Mouse (Mus musculus) brain, embryonic 14.5 days (tissue): ENCODE measurements around the gene Mug2. TPM values are rescaled to one million over a fixed set of nuclear protein-coding genes. Genes with fewer than 3 reads are reported as not detected.
"Not testable (repeated sequence)": the region's sequence is repeated elsewhere in the genome, so short reads cannot be mapped to it uniquely, and the experiment has no call there.

Experiments
- DNase-seq: peaks from one replicate; pipeline ENCODE4 v3.0.0-alpha.2; 2011; ENCODE audit warnings: low read depth
- CTCF ChIP-seq: fragments of 200-500 bp; IDR thresholded peaks from 2 replicates; pipeline ENCODE4 v1.5.1; 2012; ENCODE audit warnings: inconsistent platforms, mild to moderate bottlenecking, moderate library complexity, borderline replicate concordance; ENCODE audit not compliant: insufficient read depth, insufficient read length; ENCODE audit errors: extremely low read depth
- POLR2A ChIP-seq: fragments of 200-500 bp; IDR thresholded peaks from 2 replicates; pipeline ENCODE4 v1.6.1; 2012; ENCODE audit warnings: mild to moderate bottlenecking, inconsistent platforms, borderline replicate concordance; ENCODE audit not compliant: poor library complexity, insufficient read depth, insufficient read length, severe bottlenecking; ENCODE audit errors: extremely low read depth
- polyA plus RNA-seq: library from polyadenylated mRNA; depleted of rRNA; stranded (reverse); fragments of >200 nt; gene quantifications from 2 replicates; pipeline ENCODE4 v1.2.3, GENCODE M21; 2012; rRNA removed

Gene Mug2
- polyA plus RNA-seq, result not detected in 2 replicates

GRCm38 (mm10) chr6:122006461-122006860 is at the start of gene Mug2:
Gene Mug2, plus strand, starts transcription at chr6:122006761.
- not testable (repeated sequence) for DNase-seq

GRCm38 (mm10) chr6:121957803-121958349 is 48.7 kb upstream of the Mug2 start:
- DNase-seq, result not testable (repeated sequence)

- no peak for TF ChIP-seq POLR2A
- no peak for TF ChIP-seq CTCF
- no peak for DNase-seq
Observed at GRCm38 (mm10) chr6:121975701-121976100, 30.9 kb upstream of the Mug2 start.

GRCm38 (mm10) chr6:122100904-122101303 is 94.3 kb downstream of the Mug2 start:
- no peak for DNase-seq
- TF ChIP-seq CTCF (no peak), POLR2A (no peak)

- no peak for DNase-seq
- no peak for TF ChIP-seq POLR2A
- TF ChIP-seq CTCF, result no peak
Observed at GRCm38 (mm10) chr6:122101671-122102070, 95.1 kb downstream of the Mug2 start.

GRCm38 (mm10) chr6:122116963-122117362 is 110.4 kb downstream of the Mug2 start:
- no peak for DNase-seq
- TF ChIP-seq POLR2A (no peak), CTCF (no peak)

GRCm38 (mm10) chr6:122129521-122129920 is 123.0 kb downstream of the Mug2 start:
- TF ChIP-seq CTCF (no peak), POLR2A (no peak)
- DNase-seq, result no peak

Other genes starting within 250 kb of the Mug2 start
- 0.01 TPM in 1 of 2 replicates, not detected in the other for gene Mug1, start 168.2 kb upstream of the Mug2 start, polyA plus RNA-seq